8 mouse cellular contexts compared by ENCODE assay signal in the genomic region with DNA sequence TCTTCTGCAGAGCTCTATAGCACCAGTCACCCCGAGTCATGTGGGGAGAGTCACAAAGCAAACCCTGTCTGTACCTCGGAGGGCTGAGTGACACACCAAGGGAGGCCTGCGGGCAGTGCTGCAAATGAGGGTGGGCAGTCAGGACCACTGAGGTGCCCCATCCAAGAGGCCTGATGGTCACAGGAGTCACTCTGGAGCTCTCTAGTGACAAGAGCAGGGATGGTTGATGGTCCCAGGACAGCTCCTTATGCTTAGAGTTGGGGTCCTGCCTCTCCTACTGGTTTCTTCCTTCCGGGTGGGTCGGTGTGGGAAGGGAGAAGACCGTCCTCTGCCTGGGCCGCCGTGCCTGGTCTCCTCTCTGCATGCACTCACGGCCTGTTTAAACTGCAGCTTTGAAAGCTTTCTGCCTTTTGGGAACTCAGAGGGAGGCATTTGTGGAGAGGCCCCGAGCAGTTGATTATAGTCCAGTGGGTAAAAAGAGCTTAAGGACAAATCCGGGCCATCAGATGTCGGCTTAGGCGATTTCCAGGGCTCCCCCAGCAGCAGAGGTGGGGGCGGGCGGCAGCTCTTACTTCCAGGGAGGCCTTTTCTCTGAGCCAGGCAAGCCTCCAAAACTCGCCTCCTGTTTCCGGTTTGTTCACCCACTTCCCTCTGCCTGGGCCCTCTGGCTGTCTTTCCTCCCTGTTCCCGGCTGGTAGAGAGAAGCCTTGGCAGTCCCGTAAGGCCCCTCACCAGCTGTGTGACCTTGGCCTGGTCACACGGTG.
DNase-seq lines count a peak whose midpoint lies in the region; ATAC-seq lines count a peak whose summit lies in the region.

No protein-coding gene starts in this region.

- H3K9ac ChIP-seq in hindbrain, embryonic 16.5 days (ENCODE audit: low read depth, low read length), result no peak overlapping the region
- no peak overlapping the region for H3K9ac ChIP-seq in midbrain, embryonic 12.5 days (replicated peaks)

- intact Hi-C loops in left cerebral cortex, postnatal 14 days (cut with DNase I), result no loop called here

- H3K4me3 ChIP-seq in hindbrain, embryonic 16.5 days (ENCODE audit: low read length), result no peak overlapping the region
- no peak overlapping the region for H3K4me3 ChIP-seq in midbrain, embryonic 12.5 days

- 34% methylated on average over 20 of the region's 20 CpGs for WGBS in hindbrain, embryonic 16.5 days
- 15% methylated on average over 20 of the region's 20 CpGs for WGBS in midbrain, embryonic 12.5 days

- H3K27me3 ChIP-seq in hindbrain, embryonic 16.5 days (replicated peaks; ENCODE audit: control insufficient read depth, insufficient read depth, low read length), result no peaks in the 10 kb centered on the region; the same call in 1 of the 2 replicates
- peaks cover 41% of the 10 kb centered on the region for H3K27me3 ChIP-seq in midbrain, embryonic 12.5 days

- H3K27ac ChIP-seq in hindbrain, embryonic 16.5 days (ENCODE audit: low read depth, low read length), result peak overlapping the region; percentile 27
- peak overlapping the region; percentile 95 for H3K27ac ChIP-seq in midbrain, embryonic 12.5 days (replicated peaks)

- H3K4me1 ChIP-seq in hindbrain, embryonic 16.5 days (ENCODE audit: control insufficient read depth, insufficient read depth, low read depth, low read length), result peaks cover 44% of the 10 kb centered on the region
- H3K4me1 ChIP-seq in midbrain, embryonic 12.5 days, result peaks cover 74% of the 10 kb centered on the region

- no peaks in the 10 kb centered on the region for H3K36me3 ChIP-seq in hindbrain, embryonic 16.5 days (ENCODE audit: control insufficient read depth, insufficient read depth, low read length)
- H3K36me3 ChIP-seq in midbrain, embryonic 12.5 days, result no peaks in the 10 kb centered on the region

- H3K9me3 ChIP-seq in hindbrain, embryonic 16.5 days (ENCODE audit: control insufficient read depth, low read length), result no peaks in the 10 kb centered on the region
- no peaks in the 10 kb centered on the region for H3K9me3 ChIP-seq in midbrain, embryonic 12.5 days

- peak; percentile 68 for DNase-seq in 416B (ENCODE audit: low read depth)
- DNase-seq in brain, adult 2 months (ENCODE audit: low read depth, low spot score), result peak; percentile 91
- peak; percentile 56 for DNase-seq in gastrocnemius, postnatal 25 days
- peak; percentile 72 to 74 for DNase-seq in left cerebral cortex, postnatal 14 days (ENCODE audit: low spot score in 2 of 2)
- no peak for DNase-seq in spleen, adult 12 weeks (ENCODE audit: low spot score)
- DNase-seq in thymus, postnatal 10 days (ENCODE audit: low spot score in 2 of 2), result no peak

- no peak for ATAC-seq in hindbrain, embryonic 16.5 days
- ATAC-seq in midbrain, embryonic 12.5 days (ENCODE audit: low FRiP score, low read depth), result no peak

- H3K4me2 ChIP-seq in hindbrain, embryonic 16.5 days (ENCODE audit: low read length), result no peak overlapping the region
- H3K4me2 ChIP-seq in midbrain, embryonic 12.5 days (replicated peaks), result no peak overlapping the region

Comparison
In these comparisons a context has a peak if more than half of its experiments do, and no peak if none do; other contexts are left out.
1. DNase-seq: peak in 416B (single experiment), brain, adult 2 months (single experiment), gastrocnemius, postnatal 25 days (single experiment) and left cerebral cortex, postnatal 14 days (2 of 2); none in spleen, adult 12 weeks (single experiment) and thymus, postnatal 10 days (0 of 2).